Mouse (Mus musculus): ENCODE measurements around the gene Olfr293. TPM values are rescaled to one million over a fixed set of nuclear protein-coding genes. Genes with fewer than 3 reads are reported as not detected.

The Olfr293 gene
- polyA plus RNA-seq (2014; fragmentation: Nextera tagmentation; extraction: Ambion mirVana) = not detected in 2 replicates

DNA sequence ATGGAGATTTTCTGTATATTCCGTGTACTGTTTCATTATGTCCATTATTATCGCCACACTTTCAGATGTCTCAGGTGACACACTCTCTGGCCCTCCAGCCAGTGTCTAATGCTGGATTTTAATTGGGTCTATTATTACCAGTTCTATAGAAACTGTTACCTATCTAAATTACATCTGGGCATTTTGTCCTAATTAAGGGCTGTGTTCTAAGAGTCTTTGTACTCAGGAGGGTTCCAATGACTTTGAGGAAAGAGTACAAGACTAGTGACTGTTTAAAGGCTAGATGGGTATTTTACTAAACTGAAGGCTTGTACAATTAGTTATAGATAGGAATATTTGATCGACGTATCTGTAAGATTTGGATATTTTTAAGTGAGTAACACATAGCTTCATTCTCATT, at the start of gene Olfr293:
TSS of gene Olfr293 (plus strand) at position 301 of the 400 bp plus-strand sequence.
- H3K9ac ChIP-seq (ENCODE audit: low read length) = no peak within 1 kb of the TSS
- 93% methylated on average over 4 of the region's 4 CpGs for WGBS
- DNase-seq (ENCODE audit: low spot score, missing footprints) (no peak), ATAC-seq (ENCODE audit: low FRiP score) (no peak)
- H3K4me2 ChIP-seq = no peak within 1 kb of the TSS
- H3K4me1 ChIP-seq (ENCODE audit: control insufficient read depth, insufficient read depth, low read length) = no peaks in the 10 kb centered on the region
- no peak within 1 kb of the TSS for H3K4me3 ChIP-seq (ENCODE audit: low read depth, low read length)
- no peaks in the 10 kb centered on the region for H3K27me3 ChIP-seq (ENCODE audit: control insufficient read depth, insufficient read depth, low read length)
- H3K27ac ChIP-seq (ENCODE audit: low read depth, low read length) = no peak within 1 kb of the TSS
- H3K36me3 ChIP-seq (ENCODE audit: control insufficient read depth, insufficient read depth, low read length) = no peaks in the 10 kb centered on the region
- H3K9me3 ChIP-seq (ENCODE audit: control insufficient read depth, low read length) = no peaks in the 10 kb centered on the region

GRCm38 (mm10) chr7:86616543-86616942, 32.3 kb upstream of the Olfr293 start, which contains the start of gene Olfr294:
Gene Olfr294 (minus strand): TSS chr7:86616643.
- Histone ChIP-seq H3K9me3 (ENCODE audit: control insufficient read depth, low read length) (no peaks in the 10 kb centered on the region), H3K4me1 (ENCODE audit: control insufficient read depth, insufficient read depth, low read length) (no peaks in the 10 kb centered on the region), H3K27ac (ENCODE audit: low read depth, low read length) (no peak within 1 kb of the TSS), H3K36me3 (ENCODE audit: control insufficient read depth, insufficient read depth, low read length) (no peaks in the 10 kb centered on the region), H3K4me3 (ENCODE audit: low read depth, low read length) (no peak within 1 kb of the TSS), H3K9ac (ENCODE audit: low read length) (no peak within 1 kb of the TSS), H3K27me3 (ENCODE audit: control insufficient read depth, insufficient read depth, low read length) (no peaks in the 10 kb centered on the region), H3K4me2 (no peak within 1 kb of the TSS)
- no peak for ATAC-seq (ENCODE audit: low FRiP score)
- WGBS = 65% methylated on average over 2 of the region's 2 CpGs
- no peak for DNase-seq (ENCODE audit: low spot score, missing footprints)

GRCm38 (mm10) chr7:86688030-86688429, 39.2 kb downstream of the Olfr293 start, which contains the start of gene Olfr292:
Gene Olfr292 (plus strand): TSS chr7:86688330.
- DNase-seq (ENCODE audit: low spot score, missing footprints) = no peak
- Histone ChIP-seq H3K36me3 (ENCODE audit: control insufficient read depth, insufficient read depth, low read length) (no peaks in the 10 kb centered on the region), H3K27ac (ENCODE audit: low read depth, low read length) (no peak within 1 kb of the TSS), H3K9ac (ENCODE audit: low read length) (no peak within 1 kb of the TSS), H3K4me3 (ENCODE audit: low read depth, low read length) (no peak within 1 kb of the TSS), H3K27me3 (ENCODE audit: control insufficient read depth, insufficient read depth, low read length) (no peaks in the 10 kb centered on the region), H3K9me3 (ENCODE audit: control insufficient read depth, low read length) (no peaks in the 10 kb centered on the region), H3K4me2 (no peak within 1 kb of the TSS), H3K4me1 (ENCODE audit: control insufficient read depth, insufficient read depth, low read length) (no peaks in the 10 kb centered on the region)
- ATAC-seq (ENCODE audit: low FRiP score) = no peak

Other genes starting within 250 kb of the Olfr293 start
- gene Olfr301, start 245.2 kb upstream of the Olfr293 start, polyA plus RNA-seq (2014; fragmentation: Nextera tagmentation; extraction: Ambion mirVana) = not detected in 2 replicates
- gene Olfr299, start 189.1 kb upstream of the Olfr293 start, polyA plus RNA-seq (2014; fragmentation: Nextera tagmentation; extraction: Ambion mirVana) = not detected in 2 replicates
- gene Olfr298, start 156.6 kb upstream of the Olfr293 start, polyA plus RNA-seq (2014; fragmentation: Nextera tagmentation; extraction: Ambion mirVana) = not detected in 2 replicates
- not detected in 2 replicates for gene Olfr297, start 129.1 kb upstream of the Olfr293 start, polyA plus RNA-seq (2014; fragmentation: Nextera tagmentation; extraction: Ambion mirVana)
- gene Olfr295, start 65.2 kb upstream of the Olfr293 start, polyA plus RNA-seq (2014; fragmentation: Nextera tagmentation; extraction: Ambion mirVana) = not detected in 2 replicates
- gene Olfr294, start 32.4 kb upstream of the Olfr293 start, polyA plus RNA-seq (2014; fragmentation: Nextera tagmentation; extraction: Ambion mirVana) = not detected in 2 replicates
- not detected in 2 replicates for gene Olfr292, start 39.3 kb downstream of the Olfr293 start, polyA plus RNA-seq (2014; fragmentation: Nextera tagmentation; extraction: Ambion mirVana)
- gene Folh1, start 126.9 kb downstream of the Olfr293 start, polyA plus RNA-seq (2014; fragmentation: Nextera tagmentation; extraction: Ambion mirVana) = 0.11 TPM in 1 of 2 replicates, not detected in the other
- not detected in 2 replicates for gene Vmn2r77, start 146.0 kb downstream of the Olfr293 start, polyA plus RNA-seq (2014; fragmentation: Nextera tagmentation; extraction: Ambion mirVana)